Mouse (Mus musculus) embryo, embryonic 9.5 days (tissue): ENCODE results near the gene Klhl18.
A peak's percentile ranks its signal among the peaks of the same experiment; 100 is the strongest.
"Not testable (repeated sequence)": the region's sequence is repeated elsewhere in the genome, so short reads cannot be mapped to it uniquely, and the experiment has no call there.

Experiments
- DNase-seq: peaks from one replicate; pipeline ENCODE4 v3.0.0-alpha.2; 2017; ENCODE audit errors: extremely low spot score

The Klhl18 gene

GRCm38 (mm10) chr9:110419511-110420112 is 56.9 kb downstream of the Klhl18 start, which contains the start of gene Ngp:
Gene Ngp (plus strand): TSS chr9:110419747.
- DNase-seq: no peak

- no peak for DNase-seq
Observed at GRCm38 (mm10) chr9:110413785-110414184, 62.7 kb downstream of the Klhl18 start.

- DNase-seq: no peak
Observed at GRCm38 (mm10) chr9:110412926-110413325, 63.6 kb downstream of the Klhl18 start.

- peak; percentile 84 for DNase-seq
Observed at GRCm38 (mm10) chr9:110410908-110411887, 65.3 kb downstream of the Klhl18 start.

GRCm38 (mm10) chr9:110408099-110408773 is 68.3 kb downstream of the Klhl18 start, which contains the start of gene Ptpn23:
Gene Ptpn23 (minus strand): TSS chr9:110408213.
- DNase-seq: peak; percentile 96

DNA sequence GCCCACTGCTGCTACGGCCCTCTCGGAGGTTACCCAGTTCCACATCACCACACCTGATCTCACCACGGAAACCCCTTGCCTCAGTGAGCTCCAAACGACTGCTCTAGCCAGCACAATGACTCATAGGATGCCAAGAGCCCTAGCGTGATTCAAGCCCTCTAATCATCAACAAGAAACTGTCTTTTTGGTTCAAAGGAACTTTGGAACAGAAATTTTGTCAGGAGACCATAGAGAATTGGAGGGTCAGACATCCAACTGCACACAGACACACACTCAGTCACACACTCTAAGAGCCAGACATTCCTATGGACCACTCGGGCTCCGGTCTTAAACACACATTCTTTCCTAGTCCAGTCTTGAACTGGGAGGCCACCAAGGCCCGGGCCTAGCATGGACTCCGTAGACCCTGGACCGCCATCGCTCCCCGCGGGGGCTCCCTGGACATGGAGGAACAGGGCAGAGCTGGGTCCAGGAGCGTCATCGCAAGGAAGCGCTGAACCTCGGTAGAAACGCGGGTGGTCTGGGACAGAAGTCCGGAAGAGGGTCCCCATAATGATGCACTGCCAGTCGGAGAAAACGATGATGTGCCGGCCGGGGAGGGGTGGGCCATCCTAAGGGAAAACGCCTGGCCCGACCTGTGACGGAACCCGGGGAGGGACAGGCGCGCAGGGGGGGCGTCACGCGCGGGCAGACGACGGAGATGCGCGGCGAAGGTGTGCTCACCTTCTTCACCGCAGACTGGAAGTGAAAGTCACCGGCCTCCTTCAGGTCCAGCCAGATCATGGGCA is 69.0 kb downstream of the Klhl18 start:
- DNase-seq: no peak

DNA sequence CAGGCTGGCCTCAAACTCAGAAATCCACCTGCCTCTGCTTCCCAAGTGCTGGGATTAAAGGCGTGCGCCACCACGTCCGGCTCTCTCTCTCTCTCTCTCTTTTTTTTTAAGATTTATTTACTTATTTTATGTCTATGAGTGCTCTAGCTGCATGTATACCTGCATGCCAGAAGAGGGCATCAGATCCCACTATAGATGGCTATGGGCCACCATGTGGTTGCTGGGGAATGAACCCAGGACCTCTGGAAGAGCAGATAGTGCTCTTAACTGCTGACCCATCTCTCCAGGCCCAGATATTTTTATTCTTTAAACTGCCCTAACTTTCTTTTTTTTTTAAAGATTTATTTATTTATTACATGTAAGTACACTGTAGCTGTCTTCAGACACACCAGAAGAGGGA is 73.3 kb downstream of the Klhl18 start:
- DNase-seq: not testable (repeated sequence)

DNA sequence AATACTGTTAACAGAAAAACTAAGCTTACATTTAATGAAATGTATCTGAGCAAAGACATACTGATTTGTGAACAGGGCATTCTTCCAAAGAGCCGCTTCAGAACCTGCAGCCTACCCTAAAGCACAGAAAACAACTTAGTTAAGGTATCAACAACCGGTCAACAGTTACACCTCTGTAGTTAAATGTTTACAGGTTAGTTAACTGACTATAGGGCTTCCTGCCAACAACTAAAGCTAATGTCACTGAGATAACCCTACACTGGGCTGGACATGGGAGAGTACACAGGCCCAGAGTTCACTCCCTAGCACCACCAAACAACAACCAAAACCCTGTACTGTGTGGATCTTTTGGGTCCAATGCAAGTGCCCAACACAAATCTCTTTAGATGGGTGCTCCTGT is 73.8 kb downstream of the Klhl18 start:
- no peak for DNase-seq

DNA sequence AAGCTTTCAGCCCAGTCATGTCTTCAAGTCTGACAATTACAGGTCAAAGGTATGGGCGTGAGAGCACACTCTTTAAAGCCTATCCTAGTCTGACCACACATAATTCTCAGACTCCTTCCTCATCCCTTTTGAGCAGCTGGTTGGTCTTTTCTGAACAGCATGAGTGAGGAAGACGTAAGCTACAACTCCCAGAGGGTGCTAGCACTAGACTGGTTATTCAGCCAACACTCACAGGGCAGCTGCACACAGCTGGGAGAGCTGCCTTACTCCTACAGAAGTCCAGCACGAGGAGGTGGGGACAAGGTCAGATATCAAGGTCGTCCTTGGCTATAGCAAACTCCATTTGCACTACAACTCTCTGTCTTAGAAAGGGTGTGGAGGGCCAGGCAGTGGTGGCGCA is 75.8 kb downstream of the Klhl18 start:
- no peak for DNase-seq

GRCm38 (mm10) chr9:110393295-110393694 is 83.2 kb downstream of the Klhl18 start:
- no peak for DNase-seq

DNA sequence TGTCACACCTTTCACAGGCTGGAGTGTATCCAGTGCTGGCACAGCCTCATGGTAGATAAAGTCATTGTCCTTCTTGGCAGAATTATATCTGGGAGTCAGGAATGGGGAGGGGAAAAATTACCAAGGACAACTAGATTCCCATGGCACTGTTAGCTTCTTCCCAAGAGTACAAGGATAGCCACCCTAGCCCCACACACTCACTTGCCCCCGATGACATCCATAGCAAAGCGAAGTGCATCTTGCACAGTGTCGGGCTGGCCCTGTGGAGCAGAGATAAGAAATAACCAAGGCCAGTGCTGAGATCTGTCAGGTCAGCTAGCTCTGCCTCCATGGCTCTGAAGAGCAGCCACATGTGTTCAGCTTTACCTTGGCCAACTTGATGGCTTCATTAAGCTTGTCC is 85.7 kb downstream of the Klhl18 start:
- no peak for DNase-seq

DNA sequence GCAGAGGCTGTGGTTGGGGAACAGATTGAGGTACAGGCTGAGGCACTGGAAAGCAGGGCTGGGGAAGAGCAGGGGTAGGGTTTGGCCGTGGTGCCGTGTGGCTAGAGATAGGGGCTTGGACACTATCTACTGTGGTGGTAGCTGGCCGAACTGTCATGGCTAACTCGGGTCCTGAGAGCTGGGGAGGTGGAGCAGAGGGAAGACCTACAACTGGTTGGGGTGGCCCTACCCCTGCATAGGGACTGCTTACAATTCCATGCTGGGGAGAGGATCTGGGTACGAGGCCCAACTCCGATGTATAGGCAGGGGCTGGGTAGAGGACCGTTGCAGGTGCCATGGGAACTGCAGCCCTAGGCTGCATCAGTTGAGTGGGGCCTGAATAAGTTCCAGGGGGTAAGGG is 88.5 kb downstream of the Klhl18 start:
- DNase-seq: no peak

GRCm38 (mm10) chr9:110384369-110384929 is 92.0 kb downstream of the Klhl18 start:
- no peak for DNase-seq

DNA sequence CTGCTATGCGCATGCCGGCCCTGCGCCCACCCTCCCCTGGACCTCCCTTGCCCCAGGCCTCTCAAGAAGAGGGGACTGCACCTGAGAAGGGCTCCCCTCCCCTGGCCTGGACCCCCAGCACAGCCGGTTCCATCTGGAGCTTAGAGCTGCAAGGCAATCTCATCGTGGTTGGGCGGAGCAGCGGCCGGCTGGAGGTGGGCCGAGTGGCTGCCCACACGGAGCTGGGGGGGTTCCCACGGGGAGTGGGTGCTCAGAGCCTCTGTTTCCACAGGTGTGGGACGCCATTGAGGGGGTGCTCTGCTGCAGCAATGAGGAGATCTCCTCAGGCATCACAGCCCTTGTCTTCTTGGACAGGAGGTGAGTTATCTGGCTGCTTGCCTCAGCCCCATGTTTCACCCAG is 95.2 kb downstream of the Klhl18 start:
- DNase-seq: no peak

- DNase-seq: peak; percentile 17
Observed at GRCm38 (mm10) chr9:110380662-110381061, 95.8 kb downstream of the Klhl18 start.

DNA sequence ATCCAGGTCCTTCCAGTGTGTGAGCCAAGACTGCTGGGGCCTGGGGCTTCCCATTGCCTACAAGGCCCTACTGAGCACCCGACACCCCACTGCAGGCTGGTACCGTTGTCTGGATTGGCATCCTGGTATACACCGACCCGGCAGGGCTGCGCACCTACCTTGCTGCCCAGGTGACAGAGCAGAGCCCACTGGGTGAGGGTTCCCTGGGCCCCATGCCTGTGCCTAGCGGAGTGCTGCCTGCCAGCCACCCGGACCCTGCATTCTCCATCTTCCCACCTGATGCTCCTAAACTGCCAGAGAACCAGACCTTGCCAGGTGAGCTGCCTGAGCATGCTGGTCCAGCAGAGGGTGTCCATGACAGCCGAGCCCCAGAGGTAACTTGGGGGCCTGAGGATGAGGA is 97.1 kb downstream of the Klhl18 start:
- no peak for DNase-seq

GRCm38 (mm10) chr9:110377655-110378054 is 98.8 kb downstream of the Klhl18 start:
- DNase-seq: not testable (repeated sequence)
